Mouse (Mus musculus) regulatory T cell (primary cell): ENCODE results near the gene Rere.

Source experiments
- in situ Hi-C: fragments of 300-600 bp; cut with MboI, MseI; formaldehyde crosslinking; loops from one replicate; pipeline ENCODE4 v1.15.1; 2025; ENCODE audit warnings: high pct_unique_total_duplicates

The Rere gene

DNA sequence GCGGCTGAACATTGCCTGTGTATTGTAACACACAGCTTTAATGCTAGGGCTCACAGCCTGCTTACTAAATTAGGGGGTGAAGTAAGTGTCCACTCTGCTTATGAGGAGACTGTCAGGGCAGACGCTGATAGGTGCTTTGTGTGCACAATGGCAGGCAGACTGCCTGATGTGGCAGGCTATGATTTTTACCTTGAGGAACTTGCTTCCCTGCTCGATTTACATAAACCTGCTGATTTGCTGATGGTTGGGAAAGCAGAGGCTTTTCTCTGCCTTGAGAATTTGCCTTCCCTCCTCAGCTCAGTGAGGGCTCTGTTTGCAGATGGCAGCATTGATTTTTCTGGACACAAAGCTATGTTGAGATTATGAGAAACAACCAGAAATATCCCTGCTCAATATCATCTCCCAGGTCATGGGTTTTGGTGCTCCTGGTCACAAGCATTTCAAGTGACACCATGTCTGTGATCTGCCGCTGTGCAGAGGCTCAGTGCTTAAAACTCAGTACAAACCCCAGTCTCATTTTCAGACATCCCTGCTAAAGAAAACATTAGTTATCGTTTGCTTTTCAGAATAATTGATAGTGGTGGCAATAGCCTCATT, 145.5 kb downstream of the Rere start:
- in situ Hi-C loops: no loop called here

DNA sequence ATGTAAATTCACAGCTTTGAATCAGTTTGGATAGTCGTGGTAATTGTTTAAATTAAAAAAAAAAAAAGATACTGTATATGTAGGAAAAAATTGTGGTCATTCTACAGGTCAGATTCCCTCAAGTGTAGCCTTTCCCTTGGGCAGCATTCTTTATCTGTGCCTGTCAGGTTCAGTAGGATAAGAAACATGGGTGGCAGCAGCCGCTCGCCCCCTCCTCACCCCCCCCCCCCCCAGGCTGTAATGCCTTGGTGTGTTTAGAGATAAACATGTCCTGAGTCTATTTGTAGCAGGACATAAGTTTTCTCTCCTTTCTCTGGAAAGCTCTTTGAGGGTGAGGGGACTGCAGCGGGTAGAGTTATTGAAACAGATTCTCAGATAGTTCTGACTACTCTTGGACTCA, 147.3 kb downstream of the Rere start:
- in situ Hi-C loops: no loop called here

DNA sequence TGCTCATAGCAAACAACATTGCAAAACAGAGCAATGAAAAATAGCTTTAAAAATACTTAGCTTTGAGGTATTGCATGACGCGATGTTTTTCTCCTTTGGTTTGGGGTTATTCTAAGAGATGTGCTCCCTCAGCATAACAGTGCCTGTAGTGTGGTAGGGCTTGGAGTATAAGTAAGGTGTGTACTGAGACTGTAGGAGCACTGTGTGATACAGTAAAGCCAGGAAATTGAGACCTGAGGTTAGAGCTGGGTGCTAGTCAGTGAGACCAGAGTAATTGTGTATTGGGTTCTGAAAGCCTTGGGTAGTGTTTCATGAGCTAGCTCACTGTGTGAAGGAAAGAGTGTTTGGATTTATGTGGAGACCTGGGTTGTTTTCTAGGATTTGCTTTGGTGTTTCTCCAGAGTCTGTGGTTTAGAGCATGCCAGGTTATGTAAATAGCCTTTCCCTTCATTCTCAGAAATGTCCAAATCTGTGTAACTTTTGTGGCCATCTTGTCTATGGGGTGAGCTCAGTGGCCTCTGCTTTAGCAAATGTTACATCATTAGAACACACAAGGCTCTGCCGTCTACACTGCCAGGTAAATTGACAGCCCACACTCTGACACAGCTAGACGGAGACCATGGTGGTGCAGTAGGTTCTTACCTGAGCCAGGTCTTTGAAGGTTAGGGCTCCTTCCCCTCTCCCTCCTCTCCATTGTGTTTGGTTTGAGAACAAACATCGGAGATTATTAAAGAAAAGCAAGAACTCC, 152.6 kb downstream of the Rere start:
- in situ Hi-C loops: no loop called here

DNA sequence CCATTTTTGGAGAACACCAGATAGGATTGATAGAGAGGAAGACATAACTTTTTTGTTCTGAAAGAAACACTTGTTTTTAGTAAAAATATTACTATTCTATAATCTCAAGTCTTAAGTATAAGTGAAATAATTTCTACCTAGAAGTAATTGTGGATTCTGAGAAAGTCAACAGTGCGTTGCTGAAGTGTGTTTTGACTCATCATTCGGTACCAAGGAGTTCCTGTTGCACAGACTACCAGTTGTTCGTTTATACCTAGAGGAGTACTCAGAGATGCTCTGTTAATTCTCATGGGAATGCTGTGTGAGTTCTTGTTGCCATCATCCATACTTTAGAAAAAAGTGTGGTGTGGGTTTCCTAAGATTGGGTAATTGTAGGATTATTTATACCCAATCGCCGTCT, 154.1 kb downstream of the Rere start:
- in situ Hi-C loops: no loop called here

DNA sequence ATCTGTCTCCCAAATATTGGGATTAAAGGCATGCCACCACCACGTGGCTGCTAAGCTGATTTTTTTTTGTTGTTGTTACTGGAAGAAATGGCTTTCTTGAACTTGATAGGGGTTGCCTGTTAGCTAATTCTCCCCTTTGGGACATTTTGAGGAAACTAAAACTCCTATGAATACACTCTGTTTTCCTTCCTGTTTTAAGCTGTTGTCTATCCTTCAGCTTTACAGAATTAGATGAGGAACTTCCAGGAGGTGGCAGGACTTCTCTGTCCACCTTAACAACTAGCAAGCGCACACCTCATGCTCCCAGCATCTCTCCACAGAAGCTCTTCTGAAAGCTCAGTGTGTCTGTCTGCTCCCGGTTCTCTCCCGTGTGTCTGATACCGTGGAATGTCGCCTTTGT, 157.2 kb downstream of the Rere start:
- in situ Hi-C loops: no loop called here

DNA sequence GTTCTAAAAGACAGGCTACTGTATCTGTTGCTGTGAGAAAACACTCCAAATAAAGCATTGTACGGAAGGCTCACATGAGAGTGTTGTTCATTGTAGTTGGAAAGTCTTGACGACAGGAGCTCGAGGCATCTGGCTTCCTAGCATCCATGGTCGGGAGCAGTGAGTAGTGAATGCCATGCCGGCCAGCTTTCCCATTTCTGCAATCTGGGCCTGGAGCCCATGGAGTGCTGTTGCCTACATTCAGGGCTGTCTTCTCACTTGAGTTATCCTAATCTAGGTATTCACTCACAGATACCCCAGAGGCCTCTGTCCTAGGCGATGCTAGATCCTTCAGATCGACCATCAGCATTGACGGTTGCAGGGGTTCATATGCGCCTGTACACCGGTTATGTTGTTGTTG, 160.5 kb downstream of the Rere start:
- in situ Hi-C loops: no loop called here

DNA sequence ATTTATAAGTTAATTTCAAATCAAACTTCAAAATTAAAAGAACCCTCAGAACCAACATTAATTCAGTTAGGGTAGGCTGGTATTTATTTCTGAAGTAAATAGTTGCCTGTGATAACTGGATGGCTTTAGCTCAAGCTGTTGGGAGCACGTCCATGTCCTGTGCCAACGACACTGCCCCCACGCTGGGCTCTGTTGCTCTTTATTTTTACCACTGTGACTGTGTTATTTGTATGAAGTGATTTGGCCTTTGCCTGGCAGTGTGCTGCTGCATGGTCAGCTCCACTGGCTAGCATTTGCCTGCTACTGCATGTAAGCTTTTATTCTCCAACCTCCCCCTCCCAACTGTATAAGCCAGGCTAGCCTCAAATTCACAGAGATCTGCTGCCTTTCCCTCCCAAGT, 162.6 kb downstream of the Rere start:
- in situ Hi-C loops: no loop called here

DNA sequence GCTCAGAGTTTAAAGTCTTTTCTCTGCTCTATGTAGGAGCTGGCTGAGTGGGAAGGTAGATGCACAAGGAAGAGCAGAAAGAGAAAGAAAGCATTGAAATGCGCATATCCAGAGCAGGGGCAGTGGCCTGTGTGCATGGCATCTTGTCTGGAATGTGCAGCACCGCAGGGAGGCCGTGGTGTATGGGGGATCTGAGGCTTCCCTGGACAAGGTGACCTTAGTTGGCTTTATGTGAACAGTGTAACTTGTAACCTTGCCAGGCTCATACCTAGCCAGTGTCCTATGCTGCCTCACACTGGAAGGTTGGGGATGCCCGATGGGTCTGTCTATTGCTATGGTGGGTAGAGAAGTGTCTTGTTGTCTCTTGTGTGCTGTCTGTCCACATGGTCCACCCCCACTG, 165.2 kb downstream of the Rere start:
- in situ Hi-C loops: no loop called here

DNA sequence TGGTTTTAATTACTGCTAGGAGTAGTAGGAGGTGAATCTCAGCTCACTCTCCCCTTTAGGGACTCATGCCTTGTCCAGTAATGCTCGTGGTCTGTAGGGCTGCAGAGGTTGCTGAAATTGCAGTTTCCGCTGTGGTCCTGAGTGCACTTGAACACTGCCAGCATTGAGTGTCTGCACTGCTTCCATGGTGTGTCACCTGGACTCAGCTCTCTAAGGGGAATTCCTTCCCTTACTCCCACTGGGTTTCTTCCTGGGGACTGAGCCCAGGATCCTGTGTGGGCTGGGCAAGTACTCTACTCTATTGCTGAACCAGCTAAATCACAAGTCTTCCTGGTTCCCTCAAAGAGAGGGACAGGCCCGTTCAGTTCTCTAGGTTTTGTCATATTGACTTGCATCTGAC, 166.1 kb downstream of the Rere start:
- in situ Hi-C loops: no loop called here

DNA sequence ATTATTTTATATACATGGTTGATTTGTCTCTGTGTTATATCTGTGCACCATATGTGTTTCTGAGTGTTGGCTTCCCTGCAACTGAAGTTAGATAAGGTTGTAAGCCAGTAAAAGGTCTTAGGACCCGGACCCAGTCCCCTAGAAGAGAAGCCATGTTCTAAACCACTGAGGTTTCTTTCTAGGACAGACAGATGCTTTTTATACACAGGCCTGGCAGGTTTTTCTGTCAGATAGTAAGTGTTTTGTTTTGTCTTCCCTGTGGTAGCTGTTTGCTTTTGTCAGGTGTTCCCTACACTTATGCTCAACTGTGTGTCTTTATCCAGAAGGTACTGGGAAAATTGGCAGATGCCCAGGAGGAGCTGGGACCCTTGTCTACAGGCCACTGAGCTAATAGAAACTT, 167.0 kb downstream of the Rere start:
- in situ Hi-C loops: no loop called here

DNA sequence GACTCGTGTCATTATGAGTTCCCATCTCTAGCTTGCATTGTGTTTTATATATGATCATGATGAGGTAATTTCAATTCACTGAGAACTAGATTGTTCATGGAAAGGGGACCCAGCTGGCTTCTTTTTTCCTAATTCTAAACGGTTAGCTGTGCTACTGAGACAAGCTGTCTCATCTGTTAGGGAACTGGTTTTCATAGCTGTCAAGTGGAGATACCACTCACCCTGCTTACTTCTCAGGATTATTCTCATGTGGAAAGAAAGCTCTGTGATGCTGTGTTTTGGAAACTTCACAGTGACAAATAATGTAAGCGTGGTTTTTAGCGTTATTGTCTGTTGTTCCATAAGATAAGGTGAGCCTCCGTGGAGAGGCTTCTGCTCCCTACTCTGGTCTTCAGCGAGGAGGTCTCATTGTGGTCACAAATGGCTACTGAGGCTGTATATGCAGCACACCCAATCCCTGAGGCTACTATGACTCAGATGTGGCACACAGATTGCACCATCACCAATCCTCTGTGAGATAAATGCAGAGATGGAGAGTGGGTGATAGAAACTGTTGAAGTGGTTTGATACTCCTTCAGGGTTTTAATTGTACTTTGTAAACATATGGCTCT, 168.7 kb downstream of the Rere start:
- in situ Hi-C loops: no loop called here

DNA sequence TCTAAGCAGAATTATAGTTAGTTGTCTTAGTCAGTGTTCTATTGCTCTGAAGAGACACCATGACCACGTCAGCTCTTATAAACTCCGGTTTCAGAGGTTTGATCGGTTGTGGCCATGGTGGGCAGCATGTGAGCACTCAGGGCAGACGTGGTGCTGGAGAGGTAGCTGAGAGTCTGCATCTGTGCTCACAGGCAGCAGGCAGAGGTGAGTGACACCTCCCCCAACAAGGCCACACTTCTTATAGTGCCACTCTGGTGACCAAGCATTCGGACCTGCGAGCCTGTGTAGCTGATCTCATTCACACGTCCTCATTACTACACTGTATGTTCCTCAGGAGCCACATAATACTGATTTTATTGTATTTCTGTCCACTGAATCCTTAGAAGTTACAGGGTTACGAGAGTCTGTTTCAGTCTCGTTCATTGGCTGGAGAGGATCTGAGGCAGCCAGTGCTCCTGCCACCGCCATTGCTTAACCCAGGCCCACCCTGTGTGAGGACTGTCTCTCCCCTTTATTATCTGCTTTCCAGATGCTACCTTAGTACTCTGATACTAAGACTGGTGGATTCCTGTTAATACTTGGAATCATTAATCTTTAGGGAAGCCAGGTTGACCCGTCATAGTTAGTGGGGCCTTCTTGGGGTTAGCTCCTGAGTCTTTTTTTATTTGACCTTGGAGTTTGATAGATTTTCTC, 170.9 kb downstream of the Rere start:
- in situ Hi-C loops: no loop called here

DNA sequence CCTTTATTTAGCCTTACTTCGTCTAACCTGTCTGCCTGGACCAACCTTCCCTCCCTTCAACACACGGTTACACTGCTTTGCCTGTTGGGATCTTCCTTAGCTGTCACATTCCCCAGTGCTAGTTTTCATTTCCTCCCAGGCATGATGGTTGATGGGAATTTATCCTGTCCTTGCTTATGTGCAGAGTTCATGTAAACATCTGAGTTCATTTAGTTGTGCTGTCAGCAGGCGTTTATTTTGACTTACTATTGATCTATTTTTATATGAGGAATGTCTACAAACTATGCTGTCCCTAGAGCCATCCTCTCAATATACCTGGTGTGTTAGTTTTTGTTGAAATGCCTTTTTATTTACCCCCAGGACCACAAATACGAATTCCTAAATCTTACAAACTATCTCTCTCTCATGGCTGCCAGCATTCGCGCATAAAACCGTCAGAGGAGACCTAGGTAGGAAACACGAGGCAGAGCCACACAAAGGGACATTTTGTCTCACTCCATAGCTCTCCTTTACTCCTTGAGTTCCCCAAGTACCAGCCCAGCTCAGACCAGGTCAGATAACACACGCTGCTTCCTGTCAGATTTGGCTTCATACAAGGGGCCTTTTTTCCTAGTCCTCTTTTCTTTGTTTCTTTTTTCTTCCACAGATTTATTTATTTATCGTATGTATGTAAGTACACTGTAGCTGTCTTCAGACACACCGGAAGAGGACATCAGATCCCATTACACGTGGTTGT, 173.3 kb downstream of the Rere start:
- in situ Hi-C loops: no loop called here

DNA sequence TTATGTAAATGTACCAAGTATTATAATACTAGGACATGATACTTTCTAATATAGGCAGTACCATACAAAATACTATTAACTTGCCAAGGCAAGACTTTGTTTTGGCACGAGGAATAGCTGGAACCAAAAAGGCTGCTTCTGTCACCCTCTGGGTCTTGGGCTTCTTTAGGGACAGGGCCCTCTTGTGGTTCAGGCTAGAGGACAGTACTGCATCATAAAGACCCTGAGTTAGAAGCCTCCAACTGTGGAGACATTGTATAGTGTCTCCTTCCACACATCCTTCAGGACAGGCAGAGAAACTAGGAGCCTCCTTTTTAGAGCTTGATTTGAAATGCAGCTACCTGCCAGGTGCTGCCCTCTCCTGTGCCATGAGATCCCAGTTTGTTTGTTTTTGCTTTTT, 174.3 kb downstream of the Rere start:
- in situ Hi-C loops: no loop called here

DNA sequence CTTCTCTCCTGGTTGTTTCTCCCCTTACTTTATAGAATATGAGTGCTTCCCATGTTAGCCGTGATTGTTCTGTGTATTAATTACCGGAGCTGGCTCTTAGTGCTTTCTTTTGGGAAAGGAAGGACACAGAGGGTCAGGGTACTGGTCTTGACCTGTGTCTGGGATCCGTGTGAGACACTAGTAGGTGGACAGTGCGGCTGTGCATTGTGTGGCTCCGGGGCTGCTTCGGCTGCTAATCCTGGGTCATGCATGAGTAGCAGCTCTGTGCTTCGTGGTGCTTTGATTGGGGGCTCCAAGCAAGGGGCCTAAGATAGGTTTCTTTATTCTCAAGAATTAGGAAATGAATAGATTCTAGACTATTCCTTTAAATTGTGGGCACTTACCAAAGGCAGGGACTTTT, 175.0 kb downstream of the Rere start:
- in situ Hi-C loops: no loop called here

DNA sequence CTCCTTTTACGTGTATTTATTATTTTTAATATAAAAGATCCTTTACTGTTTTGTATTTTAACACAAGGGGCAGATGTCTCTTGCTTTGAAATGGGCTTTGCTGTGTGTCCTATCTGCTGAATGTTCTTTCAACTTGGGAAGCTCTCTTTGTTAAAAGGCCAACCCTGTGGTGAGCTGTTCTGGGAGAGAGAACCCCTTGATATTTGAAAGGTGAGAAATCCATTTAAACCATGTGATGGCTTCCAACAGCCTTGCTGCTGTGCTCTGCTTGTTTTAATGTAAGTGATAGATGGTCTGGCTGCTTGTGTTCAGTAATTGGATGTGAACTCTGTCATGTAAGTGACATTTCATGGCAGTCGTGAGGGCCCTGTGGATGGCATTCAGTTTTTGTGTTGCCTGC, 175.4 kb downstream of the Rere start:
- in situ Hi-C loops: no loop called here

DNA sequence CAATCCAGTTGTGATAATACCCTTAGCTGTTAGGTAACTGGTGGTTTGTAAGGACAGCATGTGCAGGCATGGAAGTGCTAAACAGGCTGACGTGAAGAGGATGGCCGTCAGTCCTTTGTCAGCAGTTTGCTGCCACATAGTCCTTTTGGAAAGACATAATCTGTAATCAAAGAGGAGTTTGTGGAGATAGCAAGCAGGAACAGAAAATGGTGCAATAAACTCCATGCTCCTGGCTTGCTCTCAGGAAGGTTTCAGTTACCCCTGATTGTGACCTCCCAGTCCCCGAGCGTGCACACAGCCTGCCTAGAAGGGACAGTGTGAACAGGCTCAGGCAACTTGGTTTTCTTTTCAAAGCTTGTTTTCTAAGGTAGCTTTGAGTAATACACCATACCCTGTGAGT, 175.9 kb downstream of the Rere start:
- in situ Hi-C loops: no loop called here

DNA sequence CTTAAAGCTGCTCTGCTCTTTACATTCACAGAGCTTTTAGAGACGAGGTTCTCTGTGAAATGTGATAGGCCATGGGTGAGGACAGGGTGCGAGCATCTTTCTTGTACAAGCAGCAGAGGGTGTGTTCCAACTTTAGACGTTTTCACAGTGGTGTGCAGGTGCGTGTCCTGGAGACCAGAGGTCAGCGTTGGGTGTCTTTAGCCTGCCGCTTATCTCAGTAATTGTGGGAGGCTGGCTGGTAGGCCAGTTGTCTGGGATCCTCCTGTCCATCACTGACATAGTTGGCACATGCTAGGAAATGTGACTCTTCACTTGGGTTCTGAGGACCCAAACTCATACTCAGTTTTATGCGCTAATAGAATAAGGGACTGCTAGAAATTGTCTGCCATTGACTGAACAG, 176.3 kb downstream of the Rere start:
- in situ Hi-C loops: no loop called here

DNA sequence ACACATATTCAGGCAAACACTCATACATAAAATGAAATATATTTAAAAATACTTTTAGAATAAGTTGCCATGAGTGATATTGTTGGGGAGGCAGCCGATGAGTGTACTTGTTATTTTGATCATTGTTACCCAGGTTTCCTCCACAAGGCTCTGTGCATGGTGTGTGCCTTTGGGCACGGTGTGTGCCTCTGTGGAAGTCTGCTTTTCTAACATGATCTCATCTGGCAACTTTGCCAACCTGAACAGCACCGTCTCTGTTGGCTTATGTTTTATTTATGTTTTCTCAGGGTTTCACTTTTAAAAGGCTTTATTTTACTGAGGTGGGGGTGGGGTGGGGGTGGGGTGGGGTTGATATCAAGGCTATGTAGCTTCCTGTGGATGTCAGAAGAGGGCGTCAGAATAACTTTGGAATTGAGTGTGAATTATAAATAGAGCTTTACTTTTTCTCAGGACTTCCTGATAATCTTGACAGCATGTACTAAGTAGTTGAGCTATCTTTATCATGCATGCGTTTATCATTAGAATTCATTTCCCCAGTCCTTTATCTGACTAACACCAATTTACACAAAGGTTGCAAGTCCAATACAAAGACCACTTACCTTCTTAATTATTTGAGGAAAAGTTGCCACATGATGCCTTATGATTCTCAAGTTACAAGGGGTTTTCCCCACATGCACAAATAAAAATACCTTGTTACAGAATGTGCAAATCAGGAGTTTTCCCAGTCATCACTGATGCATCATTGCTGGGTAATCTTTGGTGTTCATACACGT, 177.8 kb downstream of the Rere start:
- in situ Hi-C loops: no loop called here

DNA sequence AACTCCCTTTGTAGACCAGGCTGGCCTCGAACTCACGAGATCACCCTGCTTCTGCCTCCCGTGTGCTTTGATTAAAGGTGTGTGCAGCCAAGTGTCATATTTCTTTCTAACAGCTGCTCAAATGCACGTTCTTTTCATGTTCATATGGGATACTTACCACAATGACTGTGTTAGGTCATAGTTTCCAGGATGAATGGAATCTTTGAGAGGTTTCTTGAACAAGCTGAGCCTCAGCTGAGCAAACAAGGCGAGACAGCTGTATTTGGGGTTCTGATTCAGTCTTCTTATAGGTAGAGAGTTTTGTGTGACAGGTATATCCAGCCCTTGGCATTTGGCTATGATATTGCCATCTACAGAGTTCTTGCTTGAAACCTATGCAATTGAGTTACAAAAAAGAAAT, 179.0 kb downstream of the Rere start:
- in situ Hi-C loops: loop anchor here (5.0 kb wide), 1 partner anchor 118 kb away; no protein-coding TSS in a partner anchor

DNA sequence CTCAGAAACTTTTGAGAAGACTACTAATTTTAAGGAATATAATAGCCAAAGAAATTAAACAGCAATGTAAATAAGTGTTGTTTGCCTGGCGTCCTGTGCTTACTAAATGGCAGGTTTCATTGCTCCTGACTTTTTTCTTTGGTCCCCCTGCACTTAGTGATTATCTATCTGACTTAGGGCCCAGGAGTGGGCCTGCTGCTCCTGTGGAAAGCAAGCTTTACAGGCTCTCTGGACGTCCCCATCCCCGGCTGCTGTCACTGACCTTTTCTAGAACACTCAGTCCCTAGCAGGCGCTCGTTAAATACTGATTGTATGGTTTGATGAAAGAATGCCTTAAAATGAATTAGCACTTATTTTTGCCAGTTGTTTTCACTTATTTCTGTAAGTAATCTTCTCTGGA, 179.6 kb downstream of the Rere start:
- in situ Hi-C loops: loop anchor here (5.0 kb wide), 1 partner anchor 119 kb away; no protein-coding TSS in a partner anchor
